Mouse (Mus musculus) adrenal gland, adult (tissue): Measurements from ENCODE around the gene Coro2b.
A peak's percentile ranks its signal among the peaks of the same experiment; 100 is the strongest.

Experiments used
- DNase-seq, 2 experiments: peaks; one replicate each; pipeline ENCODE4 v3.0.0; 2022 to 2023; ENCODE audit warnings: low spot score in 1 of 2; ENCODE audit not compliant: inconsistent age in 2 of 2

Gene Coro2b

GRCm38 (mm10) chr9:62517112-62517957 lies 19.5 kb downstream of the Coro2b start:
- DNase-seq = no peak

GRCm38 (mm10) chr9:62515138-62515537 lies 21.7 kb downstream of the Coro2b start:
- peak; percentile 63 to 65 for DNase-seq

- no peak for DNase-seq
Observed at GRCm38 (mm10) chr9:62513492-62514133, 23.2 kb downstream of the Coro2b start.

- DNase-seq = peak in 1 of 2 experiments; percentile 75
Observed at GRCm38 (mm10) chr9:62510530-62510936, 26.3 kb downstream of the Coro2b start.

- DNase-seq = no peak
Observed at GRCm38 (mm10) chr9:62509617-62510016, 27.2 kb downstream of the Coro2b start.

- no peak for DNase-seq
Observed at GRCm38 (mm10) chr9:62508740-62509524, 27.9 kb downstream of the Coro2b start.

GRCm38 (mm10) chr9:62506467-62507067 lies 30.3 kb downstream of the Coro2b start:
- peak in 1 of 2 experiments; percentile 62 for DNase-seq

- no peak for DNase-seq
Observed at GRCm38 (mm10) chr9:62504129-62504528, 32.7 kb downstream of the Coro2b start.

GRCm38 (mm10) chr9:62502361-62502760 lies 34.5 kb downstream of the Coro2b start:
- no peak for DNase-seq

GRCm38 (mm10) chr9:62501566-62501965 lies 35.3 kb downstream of the Coro2b start:
- DNase-seq = no peak

GRCm38 (mm10) chr9:62500007-62500406 lies 36.8 kb downstream of the Coro2b start:
- DNase-seq = no peak

GRCm38 (mm10) chr9:62498945-62499344 lies 37.9 kb downstream of the Coro2b start:
- no peak for DNase-seq

GRCm38 (mm10) chr9:62497135-62498092 lies 39.4 kb downstream of the Coro2b start:
- DNase-seq = no peak

- no peak for DNase-seq
Observed at GRCm38 (mm10) chr9:62492306-62492990, 44.4 kb downstream of the Coro2b start.

- no peak for DNase-seq
Observed at GRCm38 (mm10) chr9:62491611-62492010, 45.2 kb downstream of the Coro2b start.

GRCm38 (mm10) chr9:62491104-62491503 lies 45.7 kb downstream of the Coro2b start:
- DNase-seq = peak; percentile 42 to 71

- DNase-seq = no peak
Observed at GRCm38 (mm10) chr9:62484107-62484506, 52.7 kb downstream of the Coro2b start.

- no peak for DNase-seq
Observed at GRCm38 (mm10) chr9:62482788-62483187, 54.1 kb downstream of the Coro2b start.

- DNase-seq = no peak
Observed at GRCm38 (mm10) chr9:62480898-62481642, 55.8 kb downstream of the Coro2b start.
